Mouse (Mus musculus) megakaryocyte, adult 5-6 weeks (primary cell): ENCODE measurements around the gene Maml3. TPM values are rescaled to one million over a fixed set of nuclear protein-coding genes. Genes with fewer than 3 reads are reported as not detected.

Source experiments
- ATAC-seq: 2 replicates; pipeline ENCODE4 v1.8.0; 2016; ENCODE audit warnings: mild to moderate bottlenecking, inconsistent platforms; ENCODE audit not compliant: poor library complexity, severe bottlenecking
- total RNA-seq, 2 experiments: library from RNA; stranded (forward) in 1 of 2; stranded (reverse) in 1 of 2; fragments of 153-499, 151-499 nt in 1 of 2; fragments of 221-1000, 200-1000 nt in 1 of 2; gene quantifications; 2 replicates each; pipeline versions ENCODE4 v1.2.3 to v1.2.4; 2015 to 2017

Gene Maml3
- total RNA-seq, 2 experiments from 2014 or later, result 3.1 to 4.3 TPM

DNA sequence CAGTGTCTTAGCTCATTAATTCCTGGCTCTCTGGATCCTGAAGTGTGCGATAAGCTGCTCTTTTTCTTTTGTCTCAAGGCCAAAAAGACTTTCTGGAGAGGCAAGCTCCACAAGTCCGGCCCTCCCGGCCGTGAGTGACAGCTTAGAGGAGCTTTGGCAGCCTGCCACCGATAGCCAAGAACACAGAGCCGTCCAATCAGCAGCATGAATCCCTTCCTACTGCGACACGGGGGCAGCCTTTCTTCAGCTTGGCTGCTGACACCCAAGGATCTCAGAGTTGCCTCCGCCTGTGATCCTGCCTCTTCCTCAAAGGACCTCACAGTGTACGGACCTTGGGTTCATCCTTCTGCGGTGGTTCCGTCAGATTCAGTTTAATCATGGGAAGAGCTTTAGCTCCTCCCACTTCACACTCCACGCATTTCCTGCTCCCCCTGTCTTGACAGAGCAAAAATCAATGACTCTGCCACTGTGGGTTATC is 57.9 kb downstream of the Maml3 start:
- ATAC-seq, result peak; percentile 88

DNA sequence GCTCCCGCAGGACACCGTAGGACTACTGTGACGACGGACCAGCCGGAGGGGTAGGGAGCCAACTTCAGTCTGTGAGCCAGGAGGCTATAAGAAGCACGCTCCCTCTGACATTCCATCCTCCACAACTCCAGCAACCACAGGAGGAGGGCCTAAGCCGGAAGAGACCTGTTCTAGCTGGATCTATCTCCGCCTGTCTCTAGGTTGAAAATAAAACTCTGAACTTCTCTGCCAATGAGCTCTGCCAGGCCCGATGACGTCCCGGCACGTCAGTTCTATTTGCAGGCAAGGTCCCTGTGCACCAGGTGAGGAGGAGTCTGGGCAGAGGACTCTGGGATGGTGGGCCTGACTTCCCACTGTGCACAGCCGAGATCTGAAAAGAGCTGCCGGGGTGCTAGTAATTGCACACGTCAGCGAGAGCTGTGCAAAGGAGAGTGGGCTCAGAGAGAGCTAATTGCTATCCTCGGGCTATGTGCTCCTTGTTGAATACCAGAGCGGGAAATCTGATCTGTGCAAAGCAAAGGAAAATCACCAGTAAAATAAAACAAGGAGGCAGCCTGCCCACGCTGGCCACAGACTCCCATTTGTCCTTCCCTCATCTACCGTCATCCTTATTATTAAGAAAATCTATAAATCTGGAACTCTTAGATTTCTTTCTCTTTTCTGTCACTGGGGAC is 58.7 kb downstream of the Maml3 start:
- ATAC-seq, result peak; percentile 55

DNA sequence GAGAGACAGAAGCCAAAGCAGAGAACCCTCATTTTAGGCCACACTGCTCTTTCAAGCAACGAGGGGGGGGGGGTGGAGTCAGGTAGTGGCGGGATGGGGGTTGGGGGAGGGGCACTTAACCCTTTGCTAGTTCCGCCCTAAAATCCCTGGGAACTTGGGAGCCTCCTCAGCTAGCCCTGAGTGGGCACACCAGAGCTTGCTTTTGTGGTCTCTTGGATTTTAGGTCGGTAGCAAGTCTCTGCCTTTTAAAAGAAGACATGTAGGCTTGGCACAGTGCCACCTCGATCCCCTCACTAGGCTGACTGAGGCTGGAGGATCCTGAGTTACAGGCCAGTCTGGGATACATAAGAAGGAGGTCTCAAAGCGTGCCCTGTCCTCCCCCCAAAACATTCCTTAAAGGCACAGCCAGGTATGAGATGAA is 59.6 kb downstream of the Maml3 start:
- ATAC-seq, result no peak

DNA sequence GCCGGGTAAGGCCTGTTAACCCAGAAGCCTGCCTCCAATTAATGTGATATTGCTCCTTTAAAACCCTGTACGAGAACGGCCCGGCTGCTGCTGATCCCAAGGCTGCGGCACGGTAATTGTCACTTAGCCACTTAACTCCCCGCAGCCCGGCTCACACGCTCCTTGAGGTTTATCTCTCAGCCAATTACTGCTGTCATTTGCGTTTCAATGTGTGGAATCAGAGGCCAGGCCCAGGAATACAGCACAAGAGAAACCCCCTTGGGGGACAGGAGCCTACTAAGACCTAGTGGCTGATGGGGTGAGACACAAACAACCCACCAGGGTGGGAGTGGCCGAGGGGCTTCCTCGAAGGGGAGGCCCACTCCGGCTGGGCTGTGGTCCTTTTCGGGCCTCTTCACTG is 60.2 kb downstream of the Maml3 start:
- ATAC-seq, result no peak

DNA sequence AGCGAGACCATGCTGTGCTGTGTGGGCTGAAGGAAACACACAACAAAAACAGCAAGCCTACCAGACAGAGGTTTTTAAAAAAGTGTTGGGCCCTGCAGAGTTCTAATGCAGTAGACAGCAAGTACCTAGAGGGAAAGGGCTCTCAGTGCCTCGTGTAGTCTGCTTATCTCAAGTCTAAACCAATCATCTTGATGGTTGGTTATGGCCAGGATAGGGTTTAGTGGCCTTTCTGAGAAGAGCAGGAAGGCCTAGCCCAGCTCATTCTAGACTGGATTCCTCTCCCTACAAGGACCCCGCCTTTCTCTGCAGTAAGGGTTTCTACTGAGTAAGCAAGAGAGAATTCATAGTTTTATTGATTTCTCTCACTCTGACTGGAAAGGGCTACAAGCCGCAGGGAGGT is 61.0 kb downstream of the Maml3 start:
- ATAC-seq, result no peak

DNA sequence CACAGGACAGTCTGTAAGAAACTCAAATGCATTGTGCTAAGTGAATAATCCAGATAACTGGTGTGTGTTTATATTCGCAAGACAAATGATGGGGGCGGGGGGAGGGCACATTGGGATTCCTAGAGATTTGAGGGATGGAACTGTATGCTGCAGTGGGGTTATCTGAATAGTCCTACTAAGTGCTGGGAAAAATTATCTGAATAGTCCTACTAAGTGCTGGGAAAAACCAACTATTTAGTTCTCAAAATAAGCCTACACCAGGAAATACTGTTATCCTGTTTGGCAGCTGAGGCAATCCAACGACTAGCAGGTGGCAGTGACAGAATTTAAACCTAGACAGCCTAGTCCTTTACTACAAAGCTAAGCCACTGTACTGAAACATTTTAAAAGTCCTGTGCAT is 62.2 kb downstream of the Maml3 start:
- ATAC-seq, result no peak

DNA sequence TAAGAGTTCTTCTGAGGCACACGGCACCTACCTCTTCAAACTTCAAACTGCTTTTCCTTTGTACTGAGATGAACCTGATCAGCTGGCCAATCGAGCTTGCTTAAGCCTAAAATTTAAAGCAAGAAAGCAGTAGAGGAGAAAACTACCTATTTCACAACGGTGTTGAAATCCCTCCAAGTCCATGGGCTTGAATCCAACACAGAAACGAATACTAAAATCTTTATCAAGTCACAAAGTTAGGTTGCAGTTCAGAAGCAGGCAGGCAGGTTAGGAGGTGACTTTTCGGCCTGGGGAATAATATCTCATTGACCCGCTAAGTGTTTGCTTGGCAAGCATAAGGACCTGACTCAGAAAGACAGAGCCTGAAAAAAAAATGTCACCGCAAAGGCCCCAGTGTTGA is 64.9 kb downstream of the Maml3 start:
- no peak for ATAC-seq

DNA sequence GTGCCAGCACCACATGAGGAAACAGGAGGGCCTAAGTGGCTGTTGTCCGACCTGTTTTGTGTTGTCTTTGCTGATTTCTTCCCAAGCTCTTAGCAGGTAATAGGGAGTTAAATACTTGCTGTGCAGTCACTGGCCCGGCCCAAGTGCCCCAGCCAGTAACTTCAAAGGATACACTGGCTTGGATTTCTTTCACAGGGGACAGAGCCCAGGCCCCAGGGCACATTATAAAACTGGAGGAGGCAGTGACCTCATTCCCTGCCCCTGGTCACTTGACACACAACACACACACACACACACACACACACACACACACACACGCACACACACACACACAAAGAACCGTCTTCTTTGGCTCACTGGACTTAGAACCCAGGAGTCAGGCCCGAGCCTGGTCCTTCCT is 67.6 kb downstream of the Maml3 start:
- ATAC-seq, result no peak

DNA sequence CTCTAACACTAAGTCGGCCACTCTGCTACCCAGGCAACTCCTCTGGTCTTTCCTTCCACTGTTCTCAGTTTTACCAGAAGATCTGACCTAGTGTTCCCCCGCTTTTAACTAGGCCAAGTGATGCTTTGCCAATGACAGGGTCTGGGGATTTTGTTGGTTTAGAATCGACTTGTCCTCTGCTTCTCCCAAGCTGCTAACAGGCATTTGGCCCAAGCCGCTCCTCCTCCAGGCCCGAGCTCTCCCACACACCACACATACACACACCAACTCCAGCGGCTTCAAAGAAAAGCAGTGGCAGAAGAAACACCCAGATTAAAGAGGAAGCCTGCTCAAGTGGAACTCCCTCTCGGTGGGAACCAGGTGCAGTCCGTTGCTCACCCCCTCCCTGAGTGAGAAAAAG is 69.5 kb downstream of the Maml3 start:
- no peak for ATAC-seq

DNA sequence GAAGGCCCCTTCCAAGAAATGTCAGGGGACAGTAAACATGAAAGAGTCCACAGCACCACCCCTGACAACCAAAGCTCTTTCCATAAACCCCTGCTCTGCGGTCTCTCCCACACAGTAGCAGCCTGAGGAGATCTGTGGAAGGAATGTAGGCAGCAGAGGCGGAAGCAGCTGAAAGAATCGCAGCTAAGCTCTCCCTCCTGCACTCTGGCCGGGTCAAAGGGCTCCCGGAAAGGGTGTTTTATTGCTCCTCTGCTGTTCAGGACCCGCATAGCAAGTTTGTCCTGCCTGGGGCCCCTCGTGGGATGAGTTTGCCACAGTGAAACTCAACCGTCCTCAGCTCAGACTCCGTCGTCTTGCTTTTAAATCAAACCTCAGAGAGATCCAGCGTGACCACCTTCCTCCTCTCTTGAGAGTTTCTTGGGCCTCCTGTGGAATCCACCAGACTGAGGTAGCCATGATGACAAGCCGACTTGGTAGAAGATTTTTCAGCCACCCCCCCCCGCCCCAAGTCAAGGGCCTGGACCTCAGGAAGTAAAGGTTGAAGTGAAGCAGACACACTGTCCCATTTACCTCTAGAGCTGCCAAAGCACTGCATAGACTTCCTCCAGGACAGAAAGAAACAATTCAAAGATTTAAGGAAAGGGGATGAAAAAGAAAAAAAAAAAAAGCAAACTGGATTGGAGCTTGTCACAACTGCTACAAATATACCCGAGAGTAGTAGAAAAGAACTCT is 70.9 kb downstream of the Maml3 start:
- ATAC-seq, result no peak

DNA sequence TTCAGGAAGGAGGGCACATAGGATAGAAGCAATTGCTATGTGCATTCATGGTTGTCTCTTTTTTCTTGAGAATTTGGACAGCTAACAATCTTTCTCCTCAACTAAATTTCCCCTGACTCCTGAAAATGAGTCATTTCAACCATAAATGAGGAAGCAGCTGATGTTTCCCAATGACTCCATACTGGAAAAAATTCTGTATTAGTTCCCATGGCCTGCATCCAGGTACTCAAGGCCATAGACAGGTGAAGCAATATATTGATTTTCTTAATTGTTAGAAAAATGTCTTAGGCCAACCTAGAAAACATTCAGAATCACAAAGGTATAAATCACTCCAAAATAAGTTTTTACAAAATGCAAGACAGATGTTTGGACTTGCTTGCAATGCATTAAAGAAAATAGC is 73.5 kb downstream of the Maml3 start:
- ATAC-seq, result no peak

DNA sequence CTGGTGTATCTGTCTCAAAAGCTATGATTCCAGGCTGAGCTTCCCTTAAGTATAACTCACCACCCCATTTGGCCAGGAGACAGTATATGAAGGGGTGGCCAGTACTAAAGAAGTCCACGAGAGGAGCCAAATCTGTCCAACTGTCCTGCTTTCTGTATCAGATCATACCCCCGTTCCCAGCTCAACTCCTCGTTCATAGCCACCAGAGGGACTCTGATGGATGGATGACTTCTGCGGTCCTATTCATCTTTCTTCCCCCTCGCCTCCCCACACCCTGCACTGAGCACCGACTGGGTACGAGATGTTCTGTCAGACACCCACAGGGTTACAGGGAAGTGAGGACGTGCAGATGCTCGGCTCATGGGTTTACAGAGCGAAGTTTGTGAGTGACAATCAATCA is 74.8 kb downstream of the Maml3 start:
- peak; percentile 66 for ATAC-seq

DNA sequence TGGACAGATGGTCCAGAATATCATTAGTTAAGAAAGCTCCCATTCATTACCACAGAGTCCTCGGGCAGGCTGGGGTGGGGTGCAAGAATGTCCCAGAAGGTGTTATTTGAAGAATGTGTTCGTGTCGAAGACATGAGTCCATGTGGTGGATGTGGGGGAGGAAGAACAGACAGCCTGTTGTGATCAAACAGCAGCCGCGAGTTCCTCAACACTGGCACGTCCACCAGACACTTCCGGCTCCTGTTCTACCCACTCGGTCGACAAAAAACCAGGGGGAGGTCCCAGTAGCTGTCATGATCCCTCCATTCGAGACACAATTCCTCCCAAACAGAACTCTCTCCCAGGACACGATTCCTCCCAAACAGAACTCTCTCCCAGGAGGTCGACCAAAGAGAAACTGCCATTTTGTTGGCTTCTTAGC is 75.2 kb downstream of the Maml3 start:
- ATAC-seq, result peak; percentile 77

DNA sequence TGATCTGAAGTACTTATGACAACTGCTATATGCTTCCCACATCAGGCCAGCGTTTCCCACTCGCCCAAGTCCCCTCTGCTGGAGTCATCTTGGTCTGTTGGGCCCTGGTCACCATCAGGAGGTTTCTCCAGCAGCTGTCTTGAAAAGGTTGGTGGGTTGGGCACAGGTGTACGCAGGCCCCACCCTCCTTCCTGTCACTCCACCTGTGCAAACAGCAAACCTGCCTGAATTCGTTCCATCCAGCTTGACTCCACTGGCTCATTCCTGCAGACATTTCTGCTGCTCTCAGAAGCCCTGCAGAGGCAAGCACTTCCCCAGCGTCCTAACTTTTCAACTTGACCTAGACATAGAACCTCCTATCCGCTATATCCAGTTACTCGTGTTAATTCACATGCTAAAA is 76.9 kb downstream of the Maml3 start:
- ATAC-seq, result no peak

DNA sequence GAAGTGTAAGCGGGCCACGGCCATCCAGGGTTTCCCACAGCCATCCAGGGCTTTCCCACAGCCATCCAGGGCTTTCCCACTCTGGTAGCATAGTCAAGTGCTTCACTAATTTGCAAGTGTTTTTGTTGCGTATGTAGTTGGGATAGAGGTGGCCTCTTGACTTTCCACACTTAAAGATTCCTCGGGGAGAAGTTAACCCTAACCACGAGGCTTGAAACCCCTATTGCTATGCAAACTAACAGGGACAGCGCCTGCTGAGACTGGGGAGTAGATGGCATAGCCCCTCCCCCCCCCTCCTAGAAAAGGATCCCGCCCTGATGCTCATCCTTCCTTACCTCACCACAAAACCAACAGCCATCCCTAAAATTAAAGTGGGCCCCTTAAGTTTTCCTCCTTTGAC is 82.4 kb downstream of the Maml3 start:
- no peak for ATAC-seq

DNA sequence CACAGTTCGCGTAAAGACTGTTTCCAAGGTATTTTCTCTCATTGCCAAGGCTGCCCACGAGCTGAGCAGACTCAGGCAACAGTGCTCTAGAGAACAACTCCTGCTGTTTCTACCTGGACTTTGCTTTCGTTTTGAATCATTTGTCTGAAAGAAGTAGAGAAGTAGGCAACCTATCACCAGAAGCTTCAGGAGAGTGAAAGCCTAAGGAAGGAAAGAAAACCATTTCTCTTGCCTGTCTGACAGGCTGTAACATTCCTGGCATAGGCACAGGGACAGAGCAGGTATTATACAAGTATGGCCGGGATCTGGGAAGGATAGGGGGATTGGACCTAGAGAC is 86.8 kb downstream of the Maml3 start:
- no peak for ATAC-seq

DNA sequence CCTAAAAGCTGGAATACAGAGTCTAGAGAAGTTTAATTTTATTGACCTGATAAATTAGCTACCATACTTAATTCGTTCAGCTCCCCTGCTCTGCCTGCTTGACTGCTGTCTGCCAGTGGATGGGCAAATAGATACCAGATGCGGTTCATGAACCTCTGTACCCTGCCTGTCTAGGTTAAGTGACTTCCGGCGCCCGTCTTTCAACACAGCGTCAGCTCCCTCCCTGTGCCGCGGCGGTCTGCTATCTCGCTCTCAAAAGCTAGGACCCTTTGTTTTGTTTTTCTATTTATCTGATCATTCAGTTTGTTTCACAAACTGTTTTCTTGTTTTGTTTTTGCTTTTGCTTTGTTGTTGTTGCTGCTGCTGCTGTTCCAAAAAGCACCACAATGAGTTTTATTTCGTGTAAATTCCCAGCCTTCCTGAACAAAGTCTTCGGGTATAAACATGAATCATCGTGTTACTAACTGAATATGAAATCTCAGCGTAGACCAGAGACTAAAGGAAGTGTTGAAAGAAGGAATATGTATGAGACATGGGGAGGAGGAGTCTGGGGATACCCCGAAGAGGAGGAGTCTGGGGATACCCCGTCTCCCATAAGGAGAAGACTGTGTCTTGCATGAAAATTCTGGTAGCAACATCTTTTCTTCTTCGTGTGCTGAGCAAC is 87.3 kb downstream of the Maml3 start:
- ATAC-seq, result no peak

DNA sequence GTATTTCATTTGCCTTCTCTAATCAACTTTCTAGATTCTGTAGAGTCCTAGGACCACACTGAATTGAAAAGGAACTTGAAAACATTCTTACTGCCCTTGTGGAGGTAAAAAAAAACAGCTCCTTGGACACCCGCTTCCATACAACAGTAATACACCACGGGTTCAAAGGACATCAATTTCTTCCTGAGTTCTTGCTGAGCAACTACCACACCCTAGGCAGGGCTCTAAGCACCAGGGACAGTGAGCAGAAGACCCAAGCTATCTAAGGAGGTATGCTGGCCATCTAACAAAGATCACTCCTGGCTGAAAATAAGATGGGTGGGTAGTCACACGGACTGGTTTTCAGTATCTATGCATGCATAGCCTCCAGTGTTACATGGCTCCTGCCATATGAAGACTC is 88.7 kb downstream of the Maml3 start:
- ATAC-seq, result no peak

DNA sequence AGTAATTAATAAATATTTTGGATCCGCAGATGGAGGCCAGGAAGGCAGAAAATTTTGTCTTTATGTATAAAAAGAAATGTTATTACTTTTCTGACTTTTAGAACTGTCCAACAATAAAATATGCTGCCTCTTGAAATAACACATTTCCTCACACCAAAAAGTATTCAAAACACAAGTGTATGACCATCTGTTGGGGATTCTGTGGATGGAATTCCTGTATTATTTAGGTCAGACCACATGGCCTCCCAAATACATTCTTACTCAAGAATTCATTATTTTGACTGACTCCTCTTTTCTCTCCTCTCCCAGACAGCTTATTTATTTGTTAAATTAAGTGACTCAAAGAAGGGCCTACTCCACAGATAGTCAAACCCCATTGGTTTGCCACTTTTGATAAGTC is 89.3 kb downstream of the Maml3 start:
- no peak for ATAC-seq

DNA sequence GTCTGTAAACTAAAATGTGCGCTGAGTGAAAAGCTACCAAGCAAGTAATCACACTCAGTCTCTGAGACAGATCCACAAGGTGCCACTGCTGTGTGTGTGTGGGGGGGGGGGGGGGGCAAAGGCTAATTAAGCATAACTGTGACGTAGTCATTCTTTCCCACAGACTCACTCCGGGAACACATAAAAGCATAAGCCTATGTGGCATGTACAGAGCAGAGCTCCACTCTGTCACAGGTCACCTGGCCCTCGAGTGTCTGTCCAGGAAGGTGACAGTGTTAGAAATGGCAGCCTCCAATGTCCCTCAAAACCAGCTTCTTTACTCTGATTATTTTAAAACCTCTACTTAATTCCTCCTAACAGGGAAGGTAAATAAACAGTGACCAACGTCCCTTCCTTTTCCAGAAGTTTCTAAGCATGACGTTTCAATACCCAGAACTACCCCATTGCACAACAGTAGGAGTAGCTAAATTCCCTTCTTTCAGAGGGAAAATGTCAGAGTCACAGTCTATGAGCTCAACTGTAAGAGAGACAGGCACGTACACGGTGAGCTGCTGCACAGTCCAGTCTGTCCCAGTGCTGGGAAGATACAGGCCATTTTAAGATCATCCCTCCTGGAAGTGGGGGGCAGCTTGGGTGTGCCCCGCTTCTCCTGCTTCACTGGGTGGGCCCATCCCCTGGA is 93.7 kb downstream of the Maml3 start:
- ATAC-seq, result no peak

DNA sequence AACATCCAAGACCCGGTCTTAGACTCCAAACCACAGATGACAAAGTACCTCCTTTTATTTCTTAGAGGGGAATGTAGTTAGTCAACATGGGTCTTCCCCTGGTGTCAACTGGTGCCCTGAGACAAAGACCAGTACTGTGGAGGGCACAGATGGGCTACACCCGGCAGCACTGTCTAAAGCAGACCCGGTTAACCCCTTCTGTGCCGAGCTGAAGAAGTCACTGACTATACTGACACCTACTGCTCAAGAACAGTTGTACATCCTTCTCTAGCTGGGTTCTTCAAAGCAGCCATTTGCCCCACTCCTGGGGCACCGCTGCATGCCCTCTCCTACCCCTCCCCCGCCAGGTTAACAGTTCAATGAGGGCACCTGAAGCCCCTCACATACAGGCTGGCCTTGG is 95.6 kb downstream of the Maml3 start:
- ATAC-seq, result no peak
